Mouse (Mus musculus) small intestine, adult 10 weeks (tissue): Measurements from ENCODE around the gene Tgif2lx2. TPM values are rescaled to one million over a fixed set of nuclear protein-coding genes. Genes with fewer than 3 reads are reported as not detected.

ENCODE experiments used
- polyA plus RNA-seq: library from polyadenylated mRNA; stranded (reverse); fragments of 350-450 nt; fragmentation: Illumina TruSeq; extraction: RNeasy Lipid Tissue Mini Kit (QIAGEN cat#74804); gene quantifications from one replicate; pipeline ENCODE4 v1.2.3, GENCODE M21; 2014; ENCODE audit warnings: low replicate concordance

The Tgif2lx2 gene
- not detected for polyA plus RNA-seq

DNA sequence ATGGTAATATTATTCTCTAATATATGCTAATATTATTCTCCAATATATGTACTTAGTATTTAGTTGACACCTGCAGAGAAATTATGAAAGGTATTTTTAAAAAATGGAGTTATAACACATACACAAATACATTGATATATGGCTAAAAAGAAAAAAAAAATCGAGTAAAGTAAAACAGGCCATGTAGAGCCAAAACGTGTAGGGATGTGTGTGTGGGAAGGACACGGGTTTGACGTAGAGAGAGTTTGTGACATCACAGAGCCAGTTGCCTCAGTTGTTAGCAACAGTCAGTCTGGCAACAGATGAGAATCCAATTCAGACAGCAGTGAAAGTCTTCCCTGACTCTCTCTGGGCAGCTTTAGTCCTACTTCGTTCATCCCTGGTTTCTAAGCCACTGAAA lies at the start of gene Tgif2lx2:
Gene Tgif2lx2, plus strand, starts transcription at position 301 of the 400 bp plus-strand sequence.

Other genes with a start within 250 kb of the Tgif2lx2 start
- not detected for gene Tgif2lx1, start 53.5 kb downstream of the Tgif2lx2 start, polyA plus RNA-seq